Mouse (Mus musculus): Measurements from ENCODE around the gene Defb20. TPM values are rescaled to one million over a fixed set of nuclear protein-coding genes. Genes with fewer than 3 reads are reported as not detected.

The Defb20 gene
- not detected in 2 replicates for polyA plus RNA-seq (2015; fragmentation: Nextera tagmentation; extraction: Ambion mirVana)

GRCm38 (mm10) chr2:152476763-152477162 is at the start of gene Defb20:
Defb20 (plus strand) TSS chr2:152477063.

GRCm38 (mm10) chr2:152464570-152465150 is 12.2 kb upstream of the Defb20 start, which contains the start of gene Defb23:
Defb23 (minus strand) TSS chr2:152464620.

GRCm38 (mm10) chr2:152490038-152490437 is 13.2 kb downstream of the Defb20 start, which contains the start of gene Defb22:
Defb22 (minus strand) TSS chr2:152490138.

DNA sequence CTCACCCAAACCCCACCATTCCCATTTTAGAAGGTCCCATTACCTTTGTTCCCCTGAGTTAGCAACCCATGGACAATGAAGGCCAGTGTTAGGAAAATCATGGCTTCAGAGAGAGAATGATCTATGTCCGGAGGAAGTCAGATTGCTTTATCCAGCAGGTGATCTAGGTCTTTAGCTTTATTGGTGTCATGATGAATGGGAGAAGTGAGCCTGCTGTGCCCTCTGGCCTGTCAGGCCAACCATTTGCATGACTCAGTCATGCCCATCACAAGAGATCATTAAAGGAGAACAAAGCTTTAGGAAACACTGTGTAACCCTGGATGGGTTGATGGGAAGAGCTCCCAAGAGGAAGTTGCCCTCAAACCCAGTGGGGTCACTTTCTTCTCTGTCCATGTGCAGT is 34.7 kb downstream of the Defb20 start, which contains the start of gene Defb26:
Defb26 (minus strand) TSS at position 101 of the 400 bp plus-strand sequence.

DNA sequence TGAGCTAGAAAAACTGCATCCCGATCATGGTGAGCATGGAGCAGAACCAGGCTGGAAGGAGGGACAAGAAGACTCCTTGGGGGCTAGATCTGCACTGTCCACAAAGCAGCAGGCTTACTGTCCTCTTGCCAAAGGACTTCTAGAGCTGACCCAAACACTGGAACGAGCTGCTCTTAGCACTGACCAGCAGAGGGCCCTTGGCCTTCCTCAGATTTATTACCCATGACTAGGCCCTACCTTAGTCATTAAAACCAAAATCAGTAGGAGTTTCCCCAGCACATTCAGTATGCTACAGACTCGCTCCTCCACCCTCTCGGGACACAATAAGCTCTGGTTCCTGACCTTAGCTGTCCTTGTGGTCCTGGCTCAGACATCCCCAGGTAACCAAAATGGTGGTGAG is 41.1 kb downstream of the Defb20 start, which contains the start of gene Defb28:
Defb28 (plus strand) TSS at position 275 of the 400 bp plus-strand sequence.

Other genes starting within 250 kb of the Defb20 start
- 27.5 and 29.0 TPM in 2 replicates for gene Tbc1d20, start 183.2 kb upstream of the Defb20 start, polyA plus RNA-seq (2015; fragmentation: Nextera tagmentation; extraction: Ambion mirVana)
- 59.2 and 62.2 TPM in 2 replicates for gene Rbck1, start 144.4 kb upstream of the Defb20 start, polyA plus RNA-seq (2015; fragmentation: Nextera tagmentation; extraction: Ambion mirVana)
- 2.9 and 3.7 TPM in 2 replicates for gene Trib3, start 133.0 kb upstream of the Defb20 start, polyA plus RNA-seq (2015; fragmentation: Nextera tagmentation; extraction: Ambion mirVana)
- gene Nrsn2, start 100.4 kb upstream of the Defb20 start, polyA plus RNA-seq (2015; fragmentation: Nextera tagmentation; extraction: Ambion mirVana), result not detected in 2 replicates
- 3.0 and 3.6 TPM in 2 replicates for gene Sox12, start 79.0 kb upstream of the Defb20 start, polyA plus RNA-seq (2015; fragmentation: Nextera tagmentation; extraction: Ambion mirVana)
- 13.4 and 15.3 TPM in 2 replicates for gene Zcchc3, start 62.0 kb upstream of the Defb20 start, polyA plus RNA-seq (2015; fragmentation: Nextera tagmentation; extraction: Ambion mirVana)
- 0.60 and 1.4 TPM in 2 replicates for gene 6820408C15Rik, start 61.5 kb upstream of the Defb20 start, polyA plus RNA-seq (2015; fragmentation: Nextera tagmentation; extraction: Ambion mirVana)
- gene Defb23, start 12.4 kb upstream of the Defb20 start, polyA plus RNA-seq (2015; fragmentation: Nextera tagmentation; extraction: Ambion mirVana), result not detected in 2 replicates
- not detected in 2 replicates for gene Defb22, start 13.1 kb downstream of the Defb20 start, polyA plus RNA-seq (2015; fragmentation: Nextera tagmentation; extraction: Ambion mirVana)
- gene Defb26, start 34.6 kb downstream of the Defb20 start, polyA plus RNA-seq (2015; fragmentation: Nextera tagmentation; extraction: Ambion mirVana), result not detected in 2 replicates
- not detected in 2 replicates for gene Defb28, start 41.2 kb downstream of the Defb20 start, polyA plus RNA-seq (2015; fragmentation: Nextera tagmentation; extraction: Ambion mirVana)
- gene Defb29, start 63.0 kb downstream of the Defb20 start, polyA plus RNA-seq (2015; fragmentation: Nextera tagmentation; extraction: Ambion mirVana), result not detected in 2 replicates
- gene Gm17416, start 92.3 kb downstream of the Defb20 start, polyA plus RNA-seq (2015; fragmentation: Nextera tagmentation; extraction: Ambion mirVana), result not detected in 2 replicates
- not detected in 2 replicates for gene Defb21, start 95.7 kb downstream of the Defb20 start, polyA plus RNA-seq (2015; fragmentation: Nextera tagmentation; extraction: Ambion mirVana)
- gene Defb19, start 103.2 kb downstream of the Defb20 start, polyA plus RNA-seq (2015; fragmentation: Nextera tagmentation; extraction: Ambion mirVana), result not detected in 2 replicates
- not detected in 2 replicates for gene Defb45, start 122.3 kb downstream of the Defb20 start, polyA plus RNA-seq (2015; fragmentation: Nextera tagmentation; extraction: Ambion mirVana)
- not detected in 2 replicates for gene Defb36, start 127.3 kb downstream of the Defb20 start, polyA plus RNA-seq (2015; fragmentation: Nextera tagmentation; extraction: Ambion mirVana)
- 0.74 and 1.2 TPM in 2 replicates for gene Defb25, start 146.0 kb downstream of the Defb20 start, polyA plus RNA-seq (2015; fragmentation: Nextera tagmentation; extraction: Ambion mirVana)
- gene Rem1, start 149.9 kb downstream of the Defb20 start, polyA plus RNA-seq (2015; fragmentation: Nextera tagmentation; extraction: Ambion mirVana), result 9.2 TPM in 2 replicates
- 79.5 and 83.8 TPM in 2 replicates for gene H13, start 192.4 kb downstream of the Defb20 start, polyA plus RNA-seq (2015; fragmentation: Nextera tagmentation; extraction: Ambion mirVana)
- gene Mcts2, start 210.0 kb downstream of the Defb20 start, polyA plus RNA-seq (2015; fragmentation: Nextera tagmentation; extraction: Ambion mirVana), result 33.1 and 33.7 TPM in 2 replicates